9 mouse cellular contexts compared by ENCODE assay signal in the genomic region with DNA sequence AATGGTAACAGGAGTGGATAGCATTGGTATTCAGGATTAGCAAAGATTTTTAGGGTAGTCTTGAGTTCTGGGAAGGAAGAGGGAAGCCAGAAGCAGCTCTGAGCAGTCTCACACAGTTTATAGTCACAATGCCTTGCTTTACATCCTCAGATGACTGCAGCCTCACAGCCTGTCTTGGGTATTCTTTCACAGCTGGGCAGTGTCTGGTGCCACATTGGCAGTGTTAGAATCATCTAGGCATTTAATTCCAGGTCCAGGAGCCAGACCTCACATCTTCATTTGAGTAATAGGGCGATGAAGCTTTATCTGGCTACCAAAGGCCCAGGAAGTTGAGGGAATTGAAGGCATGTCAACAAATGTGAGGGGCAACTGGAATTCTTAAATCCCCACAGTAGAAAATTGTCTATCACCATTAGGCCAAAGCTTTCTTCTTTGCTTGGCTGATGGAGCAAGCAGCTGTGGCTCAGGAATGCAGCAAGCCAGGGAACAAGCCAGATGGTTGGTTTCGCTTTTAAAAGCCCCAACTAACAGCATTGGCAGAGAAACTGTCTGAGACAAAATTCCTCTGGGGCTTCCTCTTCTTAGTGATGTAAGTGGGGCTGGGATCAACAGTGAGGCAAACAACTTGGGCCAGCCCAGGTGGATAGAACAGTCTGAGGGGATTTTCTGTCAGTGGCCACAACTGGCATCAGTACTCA. TPM values are rescaled to one million over a fixed set of nuclear protein-coding genes. Genes with fewer than 3 reads are reported as not detected.
DNase-seq lines count a peak whose midpoint lies in the region; ATAC-seq and TF ChIP-seq lines count a peak whose summit lies in the region.
"Had no signal": no experiment of that assay in that cellular context is flagged by ENCODE, and none has a peak within 500 bp of the region (broad histone marks: within the 10 kb centered on the region; RNA-seq: fewer than 3 reads in every experiment).

No protein-coding gene starts in this region.

- H3K4me3 ChIP-seq in liver, adult 2 months (ENCODE audit: insufficient read depth, low read depth, low read length), result no peak overlapping the region
- no peak overlapping the region for H3K4me3 ChIP-seq in liver, embryonic 11.5 days (ENCODE audit: low read depth, low read length)
- no peak overlapping the region for H3K4me3 ChIP-seq in embryonic facial prominence, embryonic 12.5 days
- H3K4me3 ChIP-seq in forebrain, embryonic 10.5 days, result no peak overlapping the region
- H3K4me3 ChIP-seq: hindbrain, embryonic 15.5 days had no signal

- no peaks in the 10 kb centered on the region for H3K79me2 ChIP-seq in liver, adult 2 months (ENCODE audit: control insufficient read depth, insufficient read depth, low read length)

- DNase-seq in liver, adult 2 months (ENCODE audit: extremely low read depth, low read depth, low spot score), result peak; percentile 23
- no peak for DNase-seq in liver, embryonic 11.5 days (ENCODE audit: low spot score)
- DNase-seq in kidney, adult 9 months, result peak; percentile 36
- peak; percentile 67 for DNase-seq in lung, postnatal 10 days
- no peak for DNase-seq in ovary, adult 18-20 months (ENCODE audit: low spot score)
- no peak for DNase-seq in cerebellum, adult 9-10 months
- DNase-seq in forebrain, embryonic 10.5 days (ENCODE audit: extremely low spot score, low spot score), result no peak

- no peak for ATAC-seq in liver, embryonic 11.5 days (replicated peaks; ENCODE audit: low FRiP score)
- ATAC-seq in embryonic facial prominence, embryonic 12.5 days (ENCODE audit: insufficient number of reproducible peaks, insufficient read depth, low FRiP score, low TSS enrichment), result no peak

- H3K9me3 ChIP-seq in liver, embryonic 11.5 days (ENCODE audit: control insufficient read depth, low read length), result no peaks in the 10 kb centered on the region
- no peaks in the 10 kb centered on the region for H3K9me3 ChIP-seq in embryonic facial prominence, embryonic 12.5 days
- H3K9me3 ChIP-seq in forebrain, embryonic 10.5 days, result 0 out of 2 replicates have a peak, but pooled peaks cover 4% of the 10 kb centered on the region
- H3K9me3 ChIP-seq: hindbrain, embryonic 15.5 days had no signal

- no peaks in the 10 kb centered on the region for H3K4me1 ChIP-seq in liver, adult 2 months (ENCODE audit: control insufficient read depth, insufficient read depth, low read length)
- no peaks in the 10 kb centered on the region for H3K4me1 ChIP-seq in liver, embryonic 11.5 days (replicated peaks; ENCODE audit: control insufficient read depth, insufficient read depth, low read length)
- H3K4me1 ChIP-seq in embryonic facial prominence, embryonic 12.5 days, result peaks cover 5% of the 10 kb centered on the region; the same call in 1 of the 2 replicates
- no peaks in the 10 kb centered on the region for H3K4me1 ChIP-seq in forebrain, embryonic 10.5 days
- H3K4me1 ChIP-seq: hindbrain, embryonic 15.5 days had no signal

- 66% methylated on average over 2 of the region's 2 CpGs for WGBS in liver, adult 2 months
- WGBS in liver, embryonic 11.5 days, result 61% methylated on average over 2 of the region's 2 CpGs
- 54% methylated on average over 2 of the region's 2 CpGs for WGBS in embryonic facial prominence, embryonic 12.5 days
- 79% methylated on average over 2 of the region's 2 CpGs for WGBS in forebrain, embryonic 10.5 days

- no peaks in the 10 kb centered on the region for H3K27me3 ChIP-seq in liver, adult 2 months (ENCODE audit: control insufficient read depth, insufficient read depth, low read length)
- H3K27me3 ChIP-seq in liver, embryonic 11.5 days (replicated peaks; ENCODE audit: control insufficient read depth, insufficient read depth, low read length), result no peaks in the 10 kb centered on the region
- H3K27me3 ChIP-seq in embryonic facial prominence, embryonic 12.5 days, result no peaks in the 10 kb centered on the region
- H3K27me3 ChIP-seq in forebrain, embryonic 10.5 days (ENCODE audit: poor library complexity, severe bottlenecking), result no peaks in the 10 kb centered on the region
- H3K27me3 ChIP-seq: hindbrain, embryonic 15.5 days had no signal

- H3K4me2 ChIP-seq in liver, embryonic 11.5 days, result no peak overlapping the region
- H3K4me2 ChIP-seq in embryonic facial prominence, embryonic 12.5 days (replicated peaks), result no peak overlapping the region
- H3K4me2 ChIP-seq: hindbrain, embryonic 15.5 days had no signal

- no peak overlapping the region for H3K9ac ChIP-seq in liver, adult 2 months (ENCODE audit: low read depth, low read length)
- no peak overlapping the region for H3K9ac ChIP-seq in liver, embryonic 11.5 days (ENCODE audit: low read depth, low read length)
- H3K9ac ChIP-seq in embryonic facial prominence, embryonic 12.5 days, result no peak overlapping the region
- H3K9ac ChIP-seq: hindbrain, embryonic 15.5 days had no signal

- no peak for TF ChIP-seq POLR2A in liver, adult 2 months (IDR thresholded peaks at IDR 0.05; ENCODE audit: extremely low read depth, insufficient read depth, low read length)

- H3K36me3 ChIP-seq in liver, adult 2 months (ENCODE audit: control insufficient read depth, insufficient read depth, low read length), result no peaks in the 10 kb centered on the region
- no peaks in the 10 kb centered on the region for H3K36me3 ChIP-seq in liver, embryonic 11.5 days (ENCODE audit: control insufficient read depth, insufficient read depth, low read length)
- no peaks in the 10 kb centered on the region for H3K36me3 ChIP-seq in embryonic facial prominence, embryonic 12.5 days
- no peaks in the 10 kb centered on the region for H3K36me3 ChIP-seq in forebrain, embryonic 10.5 days (replicated peaks)
- H3K36me3 ChIP-seq: hindbrain, embryonic 15.5 days had no signal

- H3K27ac ChIP-seq in liver, adult 2 months (replicated peaks; ENCODE audit: insufficient read depth, low read depth, low read length), result no peak overlapping the region
- H3K27ac ChIP-seq in liver, embryonic 11.5 days (ENCODE audit: low read depth, low read length), result no peak overlapping the region
- H3K27ac ChIP-seq in embryonic facial prominence, embryonic 12.5 days, result peak overlapping the region; percentile 41; the same call in 1 of the 2 replicates
- H3K27ac ChIP-seq in forebrain, embryonic 10.5 days, result no peak overlapping the region
- H3K27ac ChIP-seq: hindbrain, embryonic 15.5 days had no signal

- TF ChIP-seq CTCF in liver, adult 2 months (IDR thresholded peaks at IDR 0.05; ENCODE audit: low read depth, low read length), result no peak

RNA-seq across cellular contexts. Expression of a gene that starts 30.9 kb away (rescaled TPM):
- total RNA-seq in liver, adult 2 months (2014; rRNA removed), result not detected in 2 replicates
- not detected in 2 replicates for polyA plus RNA-seq in liver, adult 2 months (2012; rRNA removed)
- polyA plus RNA-seq in liver, embryonic 11.5 days (2014; fragmentation: Nextera tagmentation; extraction: Ambion mirVana), result not detected in 2 replicates
- polyA plus RNA-seq in embryonic facial prominence, embryonic 12.5 days (2016; fragmentation: Nextera tagmentation; extraction: Ambion mirVana), result not detected in 2 replicates
- not detected in 2 replicates for polyA plus RNA-seq in forebrain, embryonic 10.5 days (2016; fragmentation: Nextera tagmentation; extraction: Ambion mirVana)

Comparison
In these comparisons a context has a peak if more than half of its experiments do, and no peak if none do; other contexts are left out.
1. DNase-seq: peak in liver, adult 2 months (single experiment), kidney, adult 9 months (single experiment) and lung, postnatal 10 days (single experiment); none in liver, embryonic 11.5 days (single experiment), ovary, adult 18-20 months (single experiment), cerebellum, adult 9-10 months (single experiment) and forebrain, embryonic 10.5 days (single experiment).